Mouse (Mus musculus) brain, embryonic 14.5 days (tissue): ENCODE measurements around the gene Daam2. TPM values are rescaled to one million over a fixed set of nuclear protein-coding genes. Genes with fewer than 3 reads are reported as not detected.
A peak's percentile ranks its signal among the peaks of the same experiment; 100 is the strongest.
"Not testable (repeated sequence)": the region's sequence is repeated elsewhere in the genome, so short reads cannot be mapped to it uniquely, and the experiment has no call there.

ENCODE experiments used
- DNase-seq: peaks from one replicate; pipeline ENCODE4 v3.0.0-alpha.2; 2011; ENCODE audit warnings: low read depth
- CTCF ChIP-seq: fragments of 200-500 bp; IDR thresholded peaks from 2 replicates; pipeline ENCODE4 v1.5.1; 2012; ENCODE audit warnings: inconsistent platforms, mild to moderate bottlenecking, moderate library complexity, borderline replicate concordance; ENCODE audit not compliant: insufficient read depth, insufficient read length; ENCODE audit errors: extremely low read depth
- POLR2A ChIP-seq: fragments of 200-500 bp; IDR thresholded peaks from 2 replicates; pipeline ENCODE4 v1.6.1; 2012; ENCODE audit warnings: mild to moderate bottlenecking, inconsistent platforms, borderline replicate concordance; ENCODE audit not compliant: poor library complexity, insufficient read depth, insufficient read length, severe bottlenecking; ENCODE audit errors: extremely low read depth
- polyA plus RNA-seq: library from polyadenylated mRNA; depleted of rRNA; stranded (reverse); fragments of >200 nt; gene quantifications from 2 replicates; pipeline ENCODE4 v1.2.3, GENCODE M21; 2012

Gene Daam2
- polyA plus RNA-seq, 1 experiment: 13.9 TPM

DNA sequence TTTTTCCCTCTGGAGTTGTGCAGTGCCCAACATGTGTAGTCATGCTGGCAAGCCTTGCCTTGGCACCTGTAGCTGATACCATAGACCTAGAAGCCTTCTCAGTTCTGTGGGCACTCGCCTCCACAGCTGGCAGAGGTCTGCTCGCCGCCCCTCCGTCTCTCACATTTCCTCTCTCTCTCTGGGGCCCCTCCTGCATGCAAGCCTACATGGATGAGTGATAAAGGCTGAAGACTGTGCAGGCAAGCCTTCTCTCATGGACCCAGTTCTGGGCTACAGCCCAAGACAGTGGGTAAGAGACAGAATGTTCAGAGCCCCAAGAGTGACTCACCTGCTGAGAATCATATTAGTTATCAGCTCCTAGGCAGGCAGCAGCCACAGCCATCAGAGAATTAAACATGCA lies 90.1 kb downstream of the Daam2 start:
- TF ChIP-seq POLR2A: no peak
- TF ChIP-seq CTCF: no peak
- no peak for DNase-seq

DNA sequence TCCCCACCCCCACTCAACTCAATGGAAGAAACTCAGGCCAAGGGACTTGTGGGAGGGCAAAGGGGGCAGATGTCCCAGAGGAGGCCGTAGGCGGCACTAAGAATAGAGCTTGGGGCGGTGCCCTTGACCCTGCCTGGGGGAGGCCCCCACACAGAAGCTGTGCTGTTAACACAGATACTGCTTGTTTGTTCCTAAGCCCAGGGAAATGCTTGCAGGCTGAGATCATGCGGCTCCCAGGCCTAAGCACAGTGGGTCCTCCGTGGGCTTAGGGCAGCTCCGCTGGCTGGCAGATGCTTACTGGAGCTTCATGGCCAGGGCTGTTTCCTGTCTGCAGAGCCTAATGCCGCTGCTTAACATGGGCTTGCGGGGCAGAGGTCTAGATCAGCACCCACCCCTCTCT lies 91.5 kb downstream of the Daam2 start:
- DNase-seq: peak; percentile 65
- TF ChIP-seq CTCF: no peak
- no peak for TF ChIP-seq POLR2A

DNA sequence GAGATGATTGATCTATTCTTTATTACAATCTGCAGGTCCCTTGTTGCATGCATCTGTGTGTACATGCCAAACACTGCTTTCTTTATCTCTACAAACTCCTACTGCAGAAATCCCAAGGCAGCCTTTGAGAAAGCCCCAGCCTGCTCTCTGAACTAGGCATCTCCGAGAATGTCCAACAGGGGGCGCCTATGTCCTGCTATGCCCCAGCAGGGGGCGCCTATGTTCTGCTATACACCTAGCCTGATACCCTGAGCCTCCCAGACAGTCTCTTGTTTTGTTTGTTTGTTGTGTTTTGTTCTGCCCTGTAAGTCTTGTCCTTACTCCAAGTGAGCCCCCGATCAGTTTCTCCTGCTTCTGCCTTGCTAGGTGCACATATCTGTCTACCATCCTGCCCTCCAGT lies 95.9 kb downstream of the Daam2 start:
- peak; percentile 68 for DNase-seq
- no peak for TF ChIP-seq POLR2A
- peak; percentile 83 for TF ChIP-seq CTCF

DNA sequence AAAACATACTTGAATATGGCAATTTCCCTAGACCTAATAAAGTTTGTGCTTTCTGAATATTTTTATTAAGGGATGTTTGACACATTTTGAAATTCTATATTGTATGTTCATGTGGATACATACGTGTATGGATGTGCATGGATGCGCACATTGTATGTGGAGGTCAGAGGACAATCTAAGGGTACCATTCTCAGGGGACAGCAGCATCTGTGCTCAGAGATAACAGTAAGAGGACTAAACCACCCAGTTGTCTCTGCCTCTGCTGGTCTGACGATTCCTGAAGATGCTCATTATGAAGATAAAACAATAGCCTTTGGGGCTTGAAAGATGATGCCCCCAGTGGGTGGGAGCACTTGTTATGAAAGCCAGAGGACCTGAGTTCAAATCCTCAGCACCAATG lies 99.3 kb downstream of the Daam2 start:
- TF ChIP-seq POLR2A: no peak
- no peak for DNase-seq

DNA sequence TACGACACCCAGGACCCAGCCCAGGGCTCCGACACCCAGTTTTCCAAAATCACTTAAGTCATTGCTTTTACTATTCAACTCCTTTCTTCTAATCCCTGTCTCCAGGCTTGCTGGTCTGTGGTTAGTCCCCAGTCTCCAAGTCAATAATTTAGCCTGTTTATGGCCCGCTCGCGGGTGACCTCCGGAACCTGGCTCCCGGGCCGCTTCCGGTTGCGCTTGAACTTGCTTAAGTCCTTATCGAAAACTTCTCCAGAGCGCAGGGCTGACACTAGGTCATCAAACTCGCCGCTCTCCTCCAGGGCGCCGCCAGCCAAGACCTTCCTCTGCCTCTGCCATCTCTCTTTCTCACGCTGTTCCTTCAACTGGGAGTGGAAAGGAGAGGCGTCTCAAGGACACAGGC lies 105.8 kb downstream of the Daam2 start:
- DNase-seq: no peak
- no peak for TF ChIP-seq POLR2A
- no peak for TF ChIP-seq CTCF

DNA sequence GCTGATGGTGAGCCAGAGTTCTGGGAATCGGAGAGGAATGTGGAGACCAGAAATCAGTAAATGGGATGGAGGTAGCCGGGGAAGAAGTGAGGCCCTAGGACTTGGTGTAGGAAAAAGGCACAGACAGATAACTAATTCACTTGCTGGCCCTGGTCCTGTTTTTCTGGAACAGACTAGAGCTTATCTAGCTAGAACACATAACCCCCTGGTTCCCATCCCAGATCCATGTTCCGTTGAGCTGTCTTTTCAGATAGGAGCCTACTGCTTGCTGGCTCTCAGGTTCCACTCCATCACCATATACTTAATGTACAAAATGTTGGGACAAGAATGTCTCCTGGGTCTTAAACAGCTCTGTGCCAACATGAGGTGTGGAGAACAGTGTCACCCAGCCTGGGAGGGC lies 106.3 kb downstream of the Daam2 start:
- no peak for TF ChIP-seq CTCF
- no peak for TF ChIP-seq POLR2A
- DNase-seq: no peak

DNA sequence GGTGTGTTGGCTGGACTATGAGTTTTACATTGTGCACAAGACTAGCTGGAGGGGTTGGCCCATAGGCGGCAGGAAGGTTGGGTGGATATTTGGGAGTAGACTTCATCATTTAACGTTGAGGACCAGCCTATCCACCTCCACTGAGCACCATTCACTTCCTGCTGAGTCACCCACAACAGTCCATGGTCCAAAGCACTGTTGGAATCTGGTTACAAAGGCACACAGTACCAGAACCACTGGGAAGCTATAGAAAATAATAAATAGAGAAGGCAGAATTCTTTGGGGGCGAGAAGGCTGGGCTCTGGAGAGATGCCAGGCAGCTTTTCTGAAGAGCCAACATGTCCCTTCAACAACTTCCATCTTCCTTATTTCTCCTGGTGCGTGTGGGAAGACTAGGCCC lies 107.8 kb downstream of the Daam2 start:
- no peak for DNase-seq

DNA sequence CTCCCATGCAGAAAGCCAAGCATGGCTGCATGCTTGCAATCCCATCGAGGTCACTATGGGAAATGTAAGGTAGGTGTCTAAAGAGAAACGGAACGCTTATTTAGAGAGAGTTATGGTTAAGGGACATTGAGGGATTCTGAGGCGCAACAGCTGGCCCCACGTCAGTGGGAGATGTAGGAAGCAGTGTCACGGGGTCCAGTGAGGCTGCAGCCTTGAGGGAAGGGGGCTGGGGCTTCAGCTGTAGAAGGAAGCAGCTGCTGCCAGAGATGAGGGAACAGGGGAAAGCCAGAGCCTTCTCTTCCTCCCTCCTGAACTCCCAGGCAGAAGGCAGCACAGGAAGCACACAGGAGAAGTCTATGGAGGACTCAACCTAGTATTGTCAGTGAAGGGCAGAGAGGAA lies 113.2 kb downstream of the Daam2 start:
- TF ChIP-seq POLR2A: no peak
- no peak for TF ChIP-seq CTCF
- no peak for DNase-seq

More for the DNA sequence above, 107.8 kb downstream of the Daam2 start:
- TF ChIP-seq POLR2A (no peak), CTCF (no peak)

DNA sequence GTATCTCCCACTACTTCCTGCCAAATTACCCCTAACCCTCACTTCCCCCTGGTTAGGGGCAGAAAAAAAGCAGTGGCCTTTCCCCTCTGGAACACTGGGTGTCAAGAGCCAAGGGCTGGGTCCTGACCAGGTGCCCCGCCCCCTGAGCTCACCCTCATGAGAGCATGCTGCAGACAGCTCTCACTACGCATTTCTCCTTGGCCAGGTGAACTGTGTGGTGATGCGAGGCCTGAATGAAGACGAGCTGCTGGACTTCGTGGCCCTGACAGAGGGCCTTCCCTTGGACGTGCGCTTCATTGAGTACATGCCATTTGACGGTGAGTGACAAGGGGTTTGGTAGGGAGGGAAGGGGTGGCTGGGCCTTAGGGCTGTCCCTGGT lies 114.9 kb downstream of the Daam2 start:
- TF ChIP-seq POLR2A (no peak), CTCF (no peak)

DNA sequence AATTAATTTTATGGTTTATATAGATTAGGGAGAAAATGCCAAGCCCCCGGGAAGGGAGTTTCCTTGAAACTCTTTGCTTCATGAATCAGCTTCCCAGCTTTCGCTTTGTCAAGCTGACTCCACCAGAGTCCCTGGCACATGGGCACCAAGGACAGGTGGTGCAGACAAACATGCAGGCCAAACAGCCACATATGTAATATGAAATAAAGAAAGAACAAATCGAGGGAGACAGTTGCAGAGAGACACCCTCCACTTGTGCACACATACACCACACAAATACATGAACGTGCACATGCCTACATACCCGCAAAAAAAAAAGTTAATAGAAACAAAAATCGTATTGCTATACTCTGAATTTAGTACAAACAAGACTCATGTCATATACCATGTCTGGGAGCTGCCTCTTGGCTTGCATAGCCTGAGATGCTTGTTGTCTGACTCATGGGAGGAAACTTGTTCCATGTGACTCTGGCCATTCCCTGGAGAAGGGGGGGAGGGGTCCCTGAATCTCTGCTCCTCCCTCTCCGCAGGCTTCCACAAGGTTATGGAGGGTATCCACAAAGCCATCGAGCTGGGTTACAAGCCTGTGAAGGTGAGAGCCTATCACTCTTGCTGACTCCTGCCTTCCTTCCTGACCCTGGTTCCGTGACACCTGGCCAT lies 115.4 kb downstream of the Daam2 start:
- TF ChIP-seq POLR2A: no peak
- no peak for TF ChIP-seq CTCF
- peak; percentile 56 for DNase-seq

More for the DNA sequence above, 114.9 kb downstream of the Daam2 start:
- no peak for DNase-seq

DNA sequence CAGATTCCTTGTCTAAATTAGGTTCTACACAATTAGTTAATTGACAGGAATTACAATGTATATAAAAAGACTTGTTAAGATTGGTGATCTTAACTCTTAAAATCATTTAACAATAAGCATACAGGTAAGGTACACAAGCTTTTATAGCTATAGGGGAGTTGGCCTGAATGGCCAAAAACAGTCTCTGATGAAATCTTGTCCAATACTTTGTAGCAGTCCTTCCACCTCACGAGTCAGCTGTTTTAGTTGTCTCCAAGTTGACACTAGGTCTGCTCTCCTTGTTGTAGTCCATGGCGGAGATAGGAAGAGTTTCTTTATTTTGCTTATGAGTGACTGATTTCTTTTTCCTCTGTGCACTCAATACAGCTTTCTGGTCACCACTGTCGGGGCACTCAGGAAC lies 121.3 kb downstream of the Daam2 start:
- not testable (repeated sequence) for DNase-seq

DNA sequence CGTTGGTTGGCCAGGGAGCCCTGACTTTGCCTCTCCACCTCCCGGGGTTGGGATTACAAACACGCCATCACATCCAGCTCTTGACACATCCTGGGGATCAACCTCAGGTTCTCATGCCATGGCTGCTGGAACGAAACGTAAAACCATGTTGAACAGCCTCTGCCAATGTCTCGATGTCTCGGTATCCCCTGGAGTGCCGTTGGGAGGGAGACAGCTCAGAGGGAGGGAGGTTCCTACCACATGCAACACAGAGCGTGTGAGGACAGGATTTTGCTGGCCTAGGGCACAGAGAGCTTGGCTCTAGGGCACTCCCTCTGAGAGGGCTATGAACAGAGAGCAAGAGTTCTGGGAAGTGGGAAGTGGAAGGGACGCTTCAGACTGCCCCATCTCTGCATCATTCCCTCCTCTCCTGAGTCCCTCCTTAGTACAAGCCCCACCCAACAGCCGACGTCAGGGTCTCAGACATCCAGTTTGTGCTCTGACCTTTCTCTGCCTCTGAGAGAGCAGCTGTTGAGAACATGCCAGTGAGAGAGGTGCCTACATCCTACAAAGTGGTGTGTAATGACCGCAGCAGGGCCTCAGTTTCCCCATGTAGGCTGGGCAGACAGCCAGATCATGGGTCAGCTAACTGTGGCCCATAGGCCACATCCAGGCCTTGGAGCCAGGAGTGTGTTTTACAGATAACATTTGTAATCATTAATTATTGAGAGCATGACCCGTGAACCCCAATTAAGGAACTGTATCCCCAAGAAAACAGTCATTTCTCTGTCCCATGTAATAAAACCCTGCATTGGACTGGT lies 123.6 kb downstream of the Daam2 start:
- no peak for TF ChIP-seq POLR2A
- no peak for TF ChIP-seq CTCF
- no peak for DNase-seq
